Comparison of ENCODE assay signal across 8 mouse cellular contexts in genomic region chr17:66480491-66481278, GRCm38 (mm10). TPM values are rescaled to one million over a fixed set of nuclear protein-coding genes. Genes with fewer than 3 reads are reported as not detected.
DNase-seq lines count a peak whose midpoint lies in the region; ATAC-seq lines count a peak whose summit lies in the region.

No protein-coding gene starts in this region.

- peaks cover 15% of the 10 kb centered on the region for H3K4me1 ChIP-seq in liver, embryonic 11.5 days (replicated peaks; ENCODE audit: control insufficient read depth, insufficient read depth, low read length)
- peaks cover 20% of the 10 kb centered on the region for H3K4me1 ChIP-seq in forebrain, embryonic 11.5 days (replicated peaks; ENCODE audit: control insufficient read depth, insufficient read depth, low read length)
- peaks cover 15% of the 10 kb centered on the region for H3K4me1 ChIP-seq in limb, embryonic 12.5 days (replicated peaks)
- peaks cover 24% of the 10 kb centered on the region for H3K4me1 ChIP-seq in neural tube, embryonic 12.5 days

- H3K9ac ChIP-seq in liver, embryonic 11.5 days (ENCODE audit: low read depth, low read length) = no peak overlapping the region
- H3K9ac ChIP-seq in forebrain, embryonic 11.5 days (ENCODE audit: low read length) = peak overlapping the region; percentile 52
- H3K9ac ChIP-seq in limb, embryonic 12.5 days (replicated peaks) = no peak overlapping the region; the same call in 1 of the 2 replicates
- peak overlapping the region; percentile 34; the same call in 1 of the 2 replicates for H3K9ac ChIP-seq in neural tube, embryonic 12.5 days

- H3K4me2 ChIP-seq in liver, embryonic 11.5 days = peak overlapping the region; percentile 81
- peak overlapping the region; percentile 49 for H3K4me2 ChIP-seq in forebrain, embryonic 11.5 days (ENCODE audit: low read depth, low read length, severe bottlenecking)
- H3K4me2 ChIP-seq in limb, embryonic 12.5 days = peak overlapping the region; percentile 45
- H3K4me2 ChIP-seq in neural tube, embryonic 12.5 days (replicated peaks) = peak overlapping the region; percentile 48

- 31% methylated on average over 17 of the region's 17 CpGs for WGBS in liver, embryonic 11.5 days
- 13% methylated on average over 17 of the region's 17 CpGs for WGBS in forebrain, embryonic 11.5 days
- 23% methylated on average over 17 of the region's 17 CpGs for WGBS in limb, embryonic 12.5 days
- 10% methylated on average over 17 of the region's 17 CpGs for WGBS in neural tube, embryonic 12.5 days

- H3K36me3 ChIP-seq in liver, embryonic 11.5 days (ENCODE audit: control insufficient read depth, insufficient read depth, low read length) = no peaks in the 10 kb centered on the region
- no peaks in the 10 kb centered on the region for H3K36me3 ChIP-seq in forebrain, embryonic 11.5 days (ENCODE audit: control insufficient read depth, insufficient read depth, low read length)
- no peaks in the 10 kb centered on the region for H3K36me3 ChIP-seq in limb, embryonic 12.5 days
- no peaks in the 10 kb centered on the region for H3K36me3 ChIP-seq in neural tube, embryonic 12.5 days

- H3K4me3 ChIP-seq in liver, embryonic 11.5 days (ENCODE audit: low read depth, low read length) = peak overlapping the region; percentile 43; the same call in 1 of the 2 replicates
- H3K4me3 ChIP-seq in forebrain, embryonic 11.5 days (ENCODE audit: low read depth, low read length) = no peak overlapping the region
- peak overlapping the region; percentile 15; the same call in 1 of the 2 replicates for H3K4me3 ChIP-seq in limb, embryonic 12.5 days (replicated peaks)
- no peak overlapping the region for H3K4me3 ChIP-seq in neural tube, embryonic 12.5 days

- no peak overlapping the region for H3K27ac ChIP-seq in liver, embryonic 11.5 days (ENCODE audit: low read depth, low read length)
- peak overlapping the region; percentile 89 for H3K27ac ChIP-seq in forebrain, embryonic 11.5 days (ENCODE audit: low read depth, low read length)
- H3K27ac ChIP-seq in limb, embryonic 12.5 days = no peak overlapping the region
- peak overlapping the region; percentile 67 for H3K27ac ChIP-seq in neural tube, embryonic 12.5 days

- no peaks in the 10 kb centered on the region for H3K9me3 ChIP-seq in liver, embryonic 11.5 days (ENCODE audit: control insufficient read depth, low read length)
- H3K9me3 ChIP-seq in forebrain, embryonic 11.5 days (ENCODE audit: control insufficient read depth, low read length) = no peaks in the 10 kb centered on the region
- no peaks in the 10 kb centered on the region for H3K9me3 ChIP-seq in limb, embryonic 12.5 days
- no peaks in the 10 kb centered on the region for H3K9me3 ChIP-seq in neural tube, embryonic 12.5 days

- ATAC-seq in liver, embryonic 11.5 days (replicated peaks; ENCODE audit: low FRiP score) = no peak
- ATAC-seq in forebrain, embryonic 11.5 days (replicated peaks; ENCODE audit: low FRiP score) = no peak
- no peak for ATAC-seq in limb, embryonic 12.5 days (ENCODE audit: insufficient number of reproducible peaks, insufficient read depth, low FRiP score, low TSS enrichment, low read depth)
- no peak; the same call in none of the 2 replicates for ATAC-seq in neural tube, embryonic 12.5 days (ENCODE audit: low FRiP score, low read depth)

- no peak for DNase-seq in liver, embryonic 11.5 days (ENCODE audit: low spot score)
- DNase-seq in liver = no peak
- DNase-seq in forebrain, embryonic 11.5 days (ENCODE audit: low spot score) = no peak
- no peak for DNase-seq in spleen, adult 12 weeks (ENCODE audit: low spot score)
- DNase-seq in thymus, postnatal 36 days = no peak
- DNase-seq in left cerebral cortex, adult 18-20 months (ENCODE audit: low spot score in 2 of 2) = no peak

- H3K27me3 ChIP-seq in liver, embryonic 11.5 days (replicated peaks; ENCODE audit: control insufficient read depth, insufficient read depth, low read length) = no peaks in the 10 kb centered on the region; the same call in 1 of the 2 replicates
- H3K27me3 ChIP-seq in forebrain, embryonic 11.5 days (ENCODE audit: control insufficient read depth, insufficient read depth, low read length) = no peaks in the 10 kb centered on the region; the same call in 1 of the 2 replicates
- H3K27me3 ChIP-seq in limb, embryonic 12.5 days = peaks cover 34% of the 10 kb centered on the region
- H3K27me3 ChIP-seq in neural tube, embryonic 12.5 days (replicated peaks) = no peaks in the 10 kb centered on the region

RNA-seq across cellular contexts. Expression of gene Mtcl1, which starts 31.1 kb away (rescaled TPM):
- polyA plus RNA-seq in liver, embryonic 11.5 days (2014; fragmentation: Nextera tagmentation; extraction: Ambion mirVana) = 0.96 and 1.7 TPM in 2 replicates
- polyA plus RNA-seq in forebrain, embryonic 11.5 days (2014; fragmentation: Nextera tagmentation; extraction: Ambion mirVana) = 40.0 and 47.3 TPM in 2 replicates
- 4.8 and 5.3 TPM in 2 replicates for polyA plus RNA-seq in limb, embryonic 12.5 days (2016; fragmentation: Nextera tagmentation; extraction: Ambion mirVana)
- polyA plus RNA-seq in neural tube, embryonic 12.5 days (2016; fragmentation: Nextera tagmentation; extraction: Ambion mirVana) = 35.0 and 38.6 TPM in 2 replicates
- 100 to 1,000 TPM; 109 to 122 TPM for total RNA-seq in left cerebral cortex, adult 18-20 months (2021)

RNA-seq across cellular contexts. Expression of gene Rab12, which starts 38.8 kb away (rescaled TPM):
- 21.2 and 24.5 TPM in 2 replicates for polyA plus RNA-seq in liver, embryonic 11.5 days (2014; fragmentation: Nextera tagmentation; extraction: Ambion mirVana)
- polyA plus RNA-seq in forebrain, embryonic 11.5 days (2014; fragmentation: Nextera tagmentation; extraction: Ambion mirVana) = 44.6 and 46.2 TPM in 2 replicates
- polyA plus RNA-seq in limb, embryonic 12.5 days (2016; fragmentation: Nextera tagmentation; extraction: Ambion mirVana) = 46.7 and 48.0 TPM in 2 replicates
- 51.3 and 55.9 TPM in 2 replicates for polyA plus RNA-seq in neural tube, embryonic 12.5 days (2016; fragmentation: Nextera tagmentation; extraction: Ambion mirVana)
- 100 to 1,000 TPM; 113 to 120 TPM for total RNA-seq in left cerebral cortex, adult 18-20 months (2021)

Comparison
In these comparisons a context has a peak if more than half of its experiments do, and no peak if none do; other contexts are left out.
1. H3K27ac ChIP-seq: peak in forebrain, embryonic 11.5 days (single experiment) and neural tube, embryonic 12.5 days (single experiment); none in liver, embryonic 11.5 days (single experiment) and limb, embryonic 12.5 days (single experiment).
2. H3K4me3 ChIP-seq: peak in liver, embryonic 11.5 days (single experiment) and limb, embryonic 12.5 days (single experiment); none in forebrain, embryonic 11.5 days (single experiment) and neural tube, embryonic 12.5 days (single experiment).
3. H3K9ac ChIP-seq: peak in forebrain, embryonic 11.5 days (single experiment) and neural tube, embryonic 12.5 days (single experiment); none in liver, embryonic 11.5 days (single experiment) and limb, embryonic 12.5 days (single experiment).
4. Peak in every context shown above with its lines, with median percentiles within 50 percentile points of each other: H3K4me2 ChIP-seq.